Mouse (Mus musculus): ENCODE data around the gene Htr6. TPM values are rescaled to one million over a fixed set of nuclear protein-coding genes. Genes with fewer than 3 reads are reported as not detected.

Htr6 gene
- polyA plus RNA-seq (2011; ENCODE audit: insufficient read depth, insufficient read length, low read depth, missing spikeins), result not detected in 2 replicates

GRCm38 (mm10) chr4:139075041-139075711, at the start of gene Htr6:
Gene Htr6, minus strand, starts transcription at chr4:139075570.
- H3K27me3 ChIP-seq (ENCODE audit: control insufficient read depth, insufficient read depth, low read length, poor library complexity, severe bottlenecking), result peaks cover 2% of the 10 kb centered on the region; the same call in 1 of the 2 replicates
- H3K4me3 ChIP-seq (ENCODE audit: low read depth, low read length), result peak within 1 kb of the TSS; percentile 52
- H3K27ac ChIP-seq (ENCODE audit: insufficient read depth, low read length), result no peak within 1 kb of the TSS
- H3K4me1 ChIP-seq (ENCODE audit: control insufficient read depth, insufficient read depth, low read length), result no peaks in the 10 kb centered on the region
- no peaks in the 10 kb centered on the region for H3K9me3 ChIP-seq (replicated peaks; ENCODE audit: control insufficient read depth, insufficient read depth, low read length, poor library complexity, severe bottlenecking)
- TF ChIP-seq EP300 (IDR thresholded peaks at IDR 0.05; ENCODE audit: insufficient read depth, low read depth, low read length) (no peak), POLR2A (IDR thresholded peaks at IDR 0.05; ENCODE audit: insufficient read depth, low read length) (no peak), CTCF (IDR thresholded peaks at IDR 0.05; ENCODE audit: low read depth, low read length) (no peak)
- H3K36me3 ChIP-seq (ENCODE audit: control insufficient read depth, insufficient read depth, low read length, poor library complexity, severe bottlenecking), result no peaks in the 10 kb centered on the region
- H3K9ac ChIP-seq (ENCODE audit: low read depth, poor library complexity, severe bottlenecking), result peak within 1 kb of the TSS; percentile 68

DNA sequence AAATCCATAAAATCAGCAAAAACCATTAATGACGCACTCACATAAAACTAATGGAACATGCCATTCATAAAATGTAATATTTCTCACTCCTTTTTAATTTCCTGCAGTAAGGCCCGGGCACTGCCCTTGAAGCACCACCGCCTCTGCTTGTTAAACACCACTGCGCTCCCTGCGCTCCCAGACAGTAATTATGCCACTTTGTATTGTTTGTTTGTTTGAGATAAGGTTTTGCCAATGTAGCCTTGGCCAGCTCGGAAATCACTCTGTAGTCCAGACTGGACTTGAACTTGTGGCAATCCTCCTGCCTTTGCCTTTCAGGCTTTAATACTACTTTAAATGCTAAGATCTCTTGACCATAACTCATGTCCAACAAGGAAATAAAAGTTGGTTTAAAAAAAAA, 49.6 kb upstream of the Htr6 start:
- no peak for TF ChIP-seq CTCF (IDR thresholded peaks at IDR 0.05; ENCODE audit: low read depth, low read length)
- TF ChIP-seq EP300 (IDR thresholded peaks at IDR 0.05; ENCODE audit: insufficient read depth, low read depth, low read length), result no peak
- no peak for TF ChIP-seq POLR2A (IDR thresholded peaks at IDR 0.05; ENCODE audit: insufficient read depth, low read length)
- no peak overlapping the region for H3K9ac ChIP-seq (ENCODE audit: low read depth, poor library complexity, severe bottlenecking)
- no peak overlapping the region for H3K4me3 ChIP-seq (ENCODE audit: low read depth, low read length)
- no peaks in the 10 kb centered on the region for H3K36me3 ChIP-seq (ENCODE audit: control insufficient read depth, insufficient read depth, low read length, poor library complexity, severe bottlenecking)
- H3K9me3 ChIP-seq (replicated peaks; ENCODE audit: control insufficient read depth, insufficient read depth, low read length, poor library complexity, severe bottlenecking), result no peaks in the 10 kb centered on the region
- peaks cover 2% of the 10 kb centered on the region for H3K4me1 ChIP-seq (ENCODE audit: control insufficient read depth, insufficient read depth, low read length)
- no peaks in the 10 kb centered on the region for H3K27me3 ChIP-seq (ENCODE audit: control insufficient read depth, insufficient read depth, low read length, poor library complexity, severe bottlenecking)
- no peak overlapping the region for H3K27ac ChIP-seq (ENCODE audit: insufficient read depth, low read length)

DNA sequence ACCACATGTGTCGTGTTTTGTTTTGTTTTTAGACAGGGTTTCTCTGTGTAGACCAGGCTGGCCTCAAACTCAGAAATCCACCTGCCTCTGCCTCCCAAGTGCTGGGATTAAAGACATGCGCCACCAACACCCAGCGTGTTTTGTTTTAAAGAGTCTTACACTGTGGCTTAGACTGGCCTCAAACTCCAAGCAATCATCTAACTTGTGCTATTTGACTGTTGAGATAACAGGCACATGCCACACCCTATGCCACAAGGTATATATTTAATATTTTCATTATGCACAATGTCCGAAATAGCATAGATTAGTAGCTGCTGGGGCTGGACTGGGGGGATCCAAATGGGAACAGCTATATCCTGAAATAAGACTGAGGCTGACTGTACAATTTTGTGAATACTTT, 47.2 kb upstream of the Htr6 start:
- Histone ChIP-seq H3K4me3 (ENCODE audit: low read depth, low read length) (no peak overlapping the region), H3K9me3 (replicated peaks; ENCODE audit: control insufficient read depth, insufficient read depth, low read length, poor library complexity, severe bottlenecking) (no peaks in the 10 kb centered on the region), H3K4me1 (ENCODE audit: control insufficient read depth, insufficient read depth, low read length) (no peaks in the 10 kb centered on the region), H3K36me3 (ENCODE audit: control insufficient read depth, insufficient read depth, low read length, poor library complexity, severe bottlenecking) (no peaks in the 10 kb centered on the region), H3K27ac (ENCODE audit: insufficient read depth, low read length) (no peak overlapping the region), H3K9ac (ENCODE audit: low read depth, poor library complexity, severe bottlenecking) (no peak overlapping the region), H3K27me3 (ENCODE audit: control insufficient read depth, insufficient read depth, low read length, poor library complexity, severe bottlenecking) (no peaks in the 10 kb centered on the region)
- no peak for TF ChIP-seq EP300 (IDR thresholded peaks at IDR 0.05; ENCODE audit: insufficient read depth, low read depth, low read length)
- TF ChIP-seq CTCF (IDR thresholded peaks at IDR 0.05; ENCODE audit: low read depth, low read length), result no peak
- TF ChIP-seq POLR2A (IDR thresholded peaks at IDR 0.05; ENCODE audit: insufficient read depth, low read length), result no peak

- Histone ChIP-seq H3K9me3 (replicated peaks; ENCODE audit: control insufficient read depth, insufficient read depth, low read length, poor library complexity, severe bottlenecking) (no peaks in the 10 kb centered on the region), H3K4me3 (ENCODE audit: low read depth, low read length) (no peak overlapping the region), H3K27ac (ENCODE audit: insufficient read depth, low read length) (no peak overlapping the region), H3K9ac (ENCODE audit: low read depth, poor library complexity, severe bottlenecking) (no peak overlapping the region), H3K27me3 (ENCODE audit: control insufficient read depth, insufficient read depth, low read length, poor library complexity, severe bottlenecking) (no peaks in the 10 kb centered on the region), H3K4me1 (ENCODE audit: control insufficient read depth, insufficient read depth, low read length) (no peaks in the 10 kb centered on the region), H3K36me3 (ENCODE audit: control insufficient read depth, insufficient read depth, low read length, poor library complexity, severe bottlenecking) (no peaks in the 10 kb centered on the region)
- no peak for TF ChIP-seq EP300 (IDR thresholded peaks at IDR 0.05; ENCODE audit: insufficient read depth, low read depth, low read length)
- no peak for TF ChIP-seq POLR2A (IDR thresholded peaks at IDR 0.05; ENCODE audit: insufficient read depth, low read length)
- TF ChIP-seq CTCF (IDR thresholded peaks at IDR 0.05; ENCODE audit: low read depth, low read length), result no peak
These were observed 45.6 kb upstream of the Htr6 start for GRCm38 (mm10) chr4:139120998-139121397.

GRCm38 (mm10) chr4:139120281-139120814, 45.0 kb upstream of the Htr6 start:
- Histone ChIP-seq H3K4me1 (ENCODE audit: control insufficient read depth, insufficient read depth, low read length) (no peaks in the 10 kb centered on the region), H3K27me3 (ENCODE audit: control insufficient read depth, insufficient read depth, low read length, poor library complexity, severe bottlenecking) (no peaks in the 10 kb centered on the region), H3K4me3 (ENCODE audit: low read depth, low read length) (no peak overlapping the region), H3K27ac (ENCODE audit: insufficient read depth, low read length) (no peak overlapping the region), H3K36me3 (ENCODE audit: control insufficient read depth, insufficient read depth, low read length, poor library complexity, severe bottlenecking) (no peaks in the 10 kb centered on the region), H3K9me3 (replicated peaks; ENCODE audit: control insufficient read depth, insufficient read depth, low read length, poor library complexity, severe bottlenecking) (no peaks in the 10 kb centered on the region), H3K9ac (ENCODE audit: low read depth, poor library complexity, severe bottlenecking) (no peak overlapping the region)
- no peak for TF ChIP-seq POLR2A (IDR thresholded peaks at IDR 0.05; ENCODE audit: insufficient read depth, low read length)
- no peak for TF ChIP-seq EP300 (IDR thresholded peaks at IDR 0.05; ENCODE audit: insufficient read depth, low read depth, low read length)
- TF ChIP-seq CTCF (IDR thresholded peaks at IDR 0.05; ENCODE audit: low read depth, low read length), result no peak

DNA sequence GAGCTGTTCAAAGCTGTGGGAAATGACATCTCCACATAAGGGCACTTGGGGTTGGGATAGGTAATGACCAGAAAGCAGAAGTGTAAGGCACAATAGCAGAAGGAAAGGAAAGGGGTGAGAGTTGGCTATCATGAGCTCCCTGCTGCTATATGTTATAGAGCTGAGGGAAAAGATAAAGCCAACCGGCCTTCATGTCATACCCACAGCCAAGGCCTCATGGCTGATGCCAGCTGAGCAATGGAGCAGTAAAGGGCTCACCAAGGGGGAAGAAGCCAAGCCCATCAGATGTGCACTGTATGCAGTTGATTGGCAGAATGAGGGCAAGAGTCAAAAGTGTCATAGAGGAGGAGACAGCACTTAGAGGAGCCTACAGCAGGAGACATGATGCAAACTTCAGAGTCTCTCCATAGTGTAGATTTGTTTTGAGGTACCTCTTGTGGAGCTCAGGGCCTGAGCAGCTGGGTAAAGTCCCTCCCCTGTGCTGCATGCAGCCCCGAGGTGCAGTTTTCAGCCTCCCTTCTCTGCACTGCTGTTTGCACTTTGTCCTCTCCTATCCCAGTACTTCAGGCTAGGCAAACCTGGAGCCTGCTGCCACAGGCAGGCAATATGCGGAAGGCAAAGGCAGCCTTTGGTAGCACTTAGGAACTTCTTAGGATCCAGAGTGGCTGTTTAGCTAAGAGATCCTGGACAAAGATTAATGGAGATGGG, 41.1 kb upstream of the Htr6 start:
- Histone ChIP-seq H3K27ac (ENCODE audit: insufficient read depth, low read length) (no peak overlapping the region), H3K36me3 (ENCODE audit: control insufficient read depth, insufficient read depth, low read length, poor library complexity, severe bottlenecking) (no peaks in the 10 kb centered on the region), H3K9ac (ENCODE audit: low read depth, poor library complexity, severe bottlenecking) (no peak overlapping the region), H3K27me3 (ENCODE audit: control insufficient read depth, insufficient read depth, low read length, poor library complexity, severe bottlenecking) (no peaks in the 10 kb centered on the region), H3K9me3 (replicated peaks; ENCODE audit: control insufficient read depth, insufficient read depth, low read length, poor library complexity, severe bottlenecking) (no peaks in the 10 kb centered on the region), H3K4me3 (ENCODE audit: low read depth, low read length) (no peak overlapping the region), H3K4me1 (ENCODE audit: control insufficient read depth, insufficient read depth, low read length) (no peaks in the 10 kb centered on the region)
- TF ChIP-seq EP300 (IDR thresholded peaks at IDR 0.05; ENCODE audit: insufficient read depth, low read depth, low read length) (no peak), POLR2A (IDR thresholded peaks at IDR 0.05; ENCODE audit: insufficient read depth, low read length) (no peak), CTCF (IDR thresholded peaks at IDR 0.05; ENCODE audit: low read depth, low read length) (no peak)

Measured in ES-Bruce4 (cell line).